ENCODE assay signal across 19 mouse cellular contexts in genomic region chr9:107384396-107384795, GRCm38 (mm10). TPM values are rescaled to one million over a fixed set of nuclear protein-coding genes. Genes with fewer than 3 reads are reported as not detected.
DNase-seq lines count a peak whose midpoint lies in the region; ATAC-seq and TF ChIP-seq lines count a peak whose summit lies in the region.
"Had no signal": no experiment of that assay in that cellular context is flagged by ENCODE, and none has a peak within 500 bp of the region (broad histone marks: within the 10 kb centered on the region; RNA-seq: fewer than 3 reads in every experiment).

No protein-coding gene starts in this region.

- no peak overlapping the region for H3K27ac ChIP-seq in kidney, embryonic 14.5 days (ENCODE audit: low read depth, low read length)
- H3K27ac ChIP-seq in midbrain, postnatal 0 days (ENCODE audit: low read depth, low read length) = no peak overlapping the region
- H3K27ac ChIP-seq in midbrain, embryonic 10.5 days (replicated peaks) = no peak overlapping the region
- H3K27ac ChIP-seq: heart, embryonic 10.5 days; hindbrain, embryonic 14.5 days; intestine, embryonic 15.5 days; liver, embryonic 14.5 days; lung, embryonic 15.5 days; macrophage; neural tube, embryonic 13.5 days had no signal

- peaks cover 3% of the 10 kb centered on the region for H3K4me1 ChIP-seq in kidney, embryonic 14.5 days (ENCODE audit: control insufficient read depth, insufficient read depth, low read length)
- peaks cover 4% of the 10 kb centered on the region; the same call in 1 of the 2 replicates for H3K4me1 ChIP-seq in midbrain, postnatal 0 days (ENCODE audit: insufficient read depth, low read length)
- peaks cover 20% of the 10 kb centered on the region for H3K4me1 ChIP-seq in midbrain, embryonic 10.5 days
- H3K4me1 ChIP-seq: lung, embryonic 15.5 days had no signal

- H3K4me3 ChIP-seq in kidney, embryonic 14.5 days (ENCODE audit: low read length) = no peak overlapping the region
- no peak overlapping the region for H3K4me3 ChIP-seq in midbrain, postnatal 0 days (ENCODE audit: low read depth, low read length)
- H3K4me3 ChIP-seq in midbrain, embryonic 10.5 days = no peak overlapping the region
- H3K4me3 ChIP-seq: heart, embryonic 10.5 days; intestine, embryonic 15.5 days; lung, embryonic 15.5 days; neural tube, embryonic 13.5 days had no signal

- no peak for DNase-seq in kidney, postnatal 14 days
- no peak for DNase-seq in midbrain, postnatal 0 days (ENCODE audit: low spot score)
- no peak for DNase-seq in midbrain, embryonic 10.5 days (ENCODE audit: low spot score)
- DNase-seq in cerebellum, adult 9-10 months = peak; percentile 72
- no peak for DNase-seq in heart, adult 9 months (ENCODE audit: low spot score in 2 of 2)
- DNase-seq: adrenal gland, adult 8-10 months; heart, postnatal 10 days; thymus, postnatal 25 days had no signal

- H3K27me3 ChIP-seq in kidney, embryonic 14.5 days (ENCODE audit: control insufficient read depth, insufficient read depth, low read length) = peaks cover 41% of the 10 kb centered on the region
- peaks cover 7% of the 10 kb centered on the region; the same call in 1 of the 2 replicates for H3K27me3 ChIP-seq in midbrain, postnatal 0 days (ENCODE audit: insufficient read depth, low read length)
- peaks cover 66% of the 10 kb centered on the region for H3K27me3 ChIP-seq in midbrain, embryonic 10.5 days (ENCODE audit: low read depth, poor library complexity, severe bottlenecking)

- H3K36me3 ChIP-seq in kidney, embryonic 14.5 days (ENCODE audit: control insufficient read depth, insufficient read depth, low read length) = no peaks in the 10 kb centered on the region
- H3K36me3 ChIP-seq in midbrain, postnatal 0 days (ENCODE audit: insufficient read depth, low read length) = no peaks in the 10 kb centered on the region
- H3K36me3 ChIP-seq in midbrain, embryonic 10.5 days = no peaks in the 10 kb centered on the region
- H3K36me3 ChIP-seq: heart, embryonic 10.5 days; intestine, embryonic 15.5 days; lung, embryonic 15.5 days; neural tube, embryonic 13.5 days had no signal

- WGBS in kidney, embryonic 14.5 days = 13% methylated on average over 3 of the region's 3 CpGs
- WGBS in midbrain, postnatal 0 days = 27% methylated on average over 3 of the region's 3 CpGs
- WGBS in midbrain, embryonic 10.5 days = 18% methylated on average over 3 of the region's 3 CpGs

- 0 out of 2 replicates have a peak, but pooled peaks have one; percentile 1 for TF ChIP-seq CTCF in midbrain, postnatal 0 days (IDR thresholded peaks at IDR 0.05)

- no peaks in the 10 kb centered on the region for H3K9me3 ChIP-seq in kidney, embryonic 14.5 days (ENCODE audit: control insufficient read depth, low read length)
- no peaks in the 10 kb centered on the region for H3K9me3 ChIP-seq in midbrain, postnatal 0 days (ENCODE audit: low read length)
- no peaks in the 10 kb centered on the region for H3K9me3 ChIP-seq in midbrain, embryonic 10.5 days (replicated peaks)
- H3K9me3 ChIP-seq: heart, embryonic 10.5 days; intestine, embryonic 15.5 days; lung, embryonic 15.5 days; neural tube, embryonic 13.5 days had no signal

- no peak overlapping the region for H3K4me2 ChIP-seq in kidney, embryonic 14.5 days (replicated peaks; ENCODE audit: low read depth, low read length)
- no peak overlapping the region for H3K4me2 ChIP-seq in midbrain, postnatal 0 days (ENCODE audit: low read depth, low read length, poor library complexity, severe bottlenecking)
- H3K4me2 ChIP-seq: hindbrain, embryonic 14.5 days; intestine, embryonic 15.5 days; lung, embryonic 15.5 days; midbrain, embryonic 11.5 days; neural tube, embryonic 13.5 days had no signal

- H3K9ac ChIP-seq in kidney, embryonic 14.5 days (ENCODE audit: low read depth, low read length) = no peak overlapping the region
- H3K9ac ChIP-seq in midbrain, postnatal 0 days (replicated peaks; ENCODE audit: low read length, poor library complexity, severe bottlenecking) = no peak overlapping the region
- H3K9ac ChIP-seq: hindbrain, embryonic 14.5 days; intestine, embryonic 15.5 days; liver, embryonic 14.5 days; lung, embryonic 15.5 days; neural tube, embryonic 13.5 days had no signal

- ATAC-seq in kidney, embryonic 14.5 days (ENCODE audit: low FRiP score, low TSS enrichment) = peak; percentile 88
- ATAC-seq in midbrain, postnatal 0 days (ENCODE audit: low FRiP score) = no peak
- ATAC-seq in erythroid progenitor cell, adult 5-6 weeks (replicated peaks; ENCODE audit: low FRiP score, poor library complexity, severe bottlenecking) = no peak
- ATAC-seq: forebrain, embryonic 14.5 days; intestine, embryonic 15.5 days had no signal

RNA-seq across cellular contexts. Expression of gene Cacna2d2, which starts 15.0 kb away (rescaled TPM):
- 0.77 and 0.87 TPM in 2 replicates for polyA plus RNA-seq in kidney, embryonic 14.5 days (2014; fragmentation: Nextera tagmentation; extraction: Ambion mirVana)
- 138 and 191 TPM in 2 replicates for total RNA-seq in midbrain, postnatal 0 days (2014; rRNA removed)
- polyA plus RNA-seq in midbrain, postnatal 0 days (2015; fragmentation: Nextera tagmentation; extraction: Ambion mirVana) = 8.4 and 9.0 TPM in 2 replicates
- 1.00 and 1.7 TPM in 2 replicates for polyA plus RNA-seq in midbrain, embryonic 10.5 days (2016; fragmentation: Nextera tagmentation; extraction: Ambion mirVana)
- total RNA-seq in erythroid progenitor cell, adult 5-6 weeks (2015; ENCODE audit: low replicate concordance) = not detected in 2 replicates
- not detected in 2 replicates for total RNA-seq in erythroid progenitor cell, adult 5-6 weeks (2017; ENCODE audit: low replicate concordance)
- polyA plus RNA-seq: macrophage had no signal

RNA-seq across cellular contexts. Expression of gene 6430571L13Rik, which starts 44.0 kb away (rescaled TPM):
- 0.31 and 0.43 TPM in 2 replicates for polyA plus RNA-seq in kidney, embryonic 14.5 days (2014; fragmentation: Nextera tagmentation; extraction: Ambion mirVana)
- 11.0 and 13.6 TPM in 2 replicates for total RNA-seq in midbrain, postnatal 0 days (2014; rRNA removed)
- polyA plus RNA-seq in midbrain, postnatal 0 days (2015; fragmentation: Nextera tagmentation; extraction: Ambion mirVana) = 10.4 and 11.1 TPM in 2 replicates
- polyA plus RNA-seq in midbrain, embryonic 10.5 days (2016; fragmentation: Nextera tagmentation; extraction: Ambion mirVana) = 1.8 and 2.5 TPM in 2 replicates
- not detected in 2 replicates for total RNA-seq in erythroid progenitor cell, adult 5-6 weeks (2015; ENCODE audit: low replicate concordance)
- total RNA-seq in erythroid progenitor cell, adult 5-6 weeks (2017; ENCODE audit: low replicate concordance) = not detected in 2 replicates
- polyA plus RNA-seq: macrophage had no signal

RNA-seq across cellular contexts. Expression of gene Hemk1, which starts 46.2 kb away (rescaled TPM):
- polyA plus RNA-seq in kidney, embryonic 14.5 days (2014; fragmentation: Nextera tagmentation; extraction: Ambion mirVana) = 9.7 and 11.3 TPM in 2 replicates
- 15.8 and 21.3 TPM in 2 replicates for total RNA-seq in midbrain, postnatal 0 days (2014; rRNA removed)
- 15.9 and 19.4 TPM in 2 replicates for polyA plus RNA-seq in midbrain, postnatal 0 days (2015; fragmentation: Nextera tagmentation; extraction: Ambion mirVana)
- polyA plus RNA-seq in midbrain, embryonic 10.5 days (2016; fragmentation: Nextera tagmentation; extraction: Ambion mirVana) = 13.5 and 15.2 TPM in 2 replicates
- not detected in 2 replicates for total RNA-seq in erythroid progenitor cell, adult 5-6 weeks (2015; ENCODE audit: low replicate concordance)
- total RNA-seq in erythroid progenitor cell, adult 5-6 weeks (2017; ENCODE audit: low replicate concordance) = 0.15 and 3.9 TPM in 2 replicates
